Mouse (Mus musculus): ENCODE data around the gene Prtg. TPM values are rescaled to one million over a fixed set of nuclear protein-coding genes. Genes with fewer than 3 reads are reported as not detected.

The Prtg gene
- 0.32 and 0.55 TPM in 2 replicates for polyA plus RNA-seq (2012; rRNA removed)

DNA sequence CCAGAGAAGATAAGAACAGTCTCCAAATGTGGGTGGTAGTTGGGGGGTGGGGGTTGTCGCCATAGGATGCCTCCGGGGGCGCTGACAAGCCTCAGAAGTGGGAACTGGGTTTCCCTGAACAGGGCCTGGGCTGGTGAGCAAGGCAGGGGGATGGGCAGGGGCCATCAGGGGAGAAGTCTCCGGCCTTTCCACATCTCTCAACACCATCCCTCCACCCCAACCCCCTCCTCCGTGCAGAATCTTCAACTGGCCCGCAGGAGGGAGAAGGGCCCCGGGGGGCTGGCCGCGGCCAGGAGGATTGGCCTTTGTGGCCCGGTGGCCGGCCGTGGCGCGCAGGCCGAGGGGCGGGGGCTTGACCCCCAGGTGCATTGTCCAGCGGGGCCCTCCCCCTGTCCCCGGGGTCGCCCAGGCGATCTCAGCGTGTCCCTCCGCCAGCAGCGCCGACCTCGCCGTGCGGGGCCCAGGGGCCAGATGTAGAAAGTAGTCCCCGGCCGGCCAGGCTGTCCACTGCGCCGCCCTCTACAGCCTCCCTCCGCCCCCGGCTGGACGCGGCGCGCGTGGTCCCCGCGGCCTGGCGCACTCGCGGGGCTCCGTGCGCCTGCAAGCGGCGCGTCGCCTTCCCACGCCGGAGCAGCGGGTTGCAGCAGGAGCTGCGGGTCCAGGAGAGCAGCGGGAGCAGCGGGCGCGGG is at the start of gene Prtg:
Gene Prtg (plus strand): TSS at position 144 of the 689 bp plus-strand sequence.

DNA sequence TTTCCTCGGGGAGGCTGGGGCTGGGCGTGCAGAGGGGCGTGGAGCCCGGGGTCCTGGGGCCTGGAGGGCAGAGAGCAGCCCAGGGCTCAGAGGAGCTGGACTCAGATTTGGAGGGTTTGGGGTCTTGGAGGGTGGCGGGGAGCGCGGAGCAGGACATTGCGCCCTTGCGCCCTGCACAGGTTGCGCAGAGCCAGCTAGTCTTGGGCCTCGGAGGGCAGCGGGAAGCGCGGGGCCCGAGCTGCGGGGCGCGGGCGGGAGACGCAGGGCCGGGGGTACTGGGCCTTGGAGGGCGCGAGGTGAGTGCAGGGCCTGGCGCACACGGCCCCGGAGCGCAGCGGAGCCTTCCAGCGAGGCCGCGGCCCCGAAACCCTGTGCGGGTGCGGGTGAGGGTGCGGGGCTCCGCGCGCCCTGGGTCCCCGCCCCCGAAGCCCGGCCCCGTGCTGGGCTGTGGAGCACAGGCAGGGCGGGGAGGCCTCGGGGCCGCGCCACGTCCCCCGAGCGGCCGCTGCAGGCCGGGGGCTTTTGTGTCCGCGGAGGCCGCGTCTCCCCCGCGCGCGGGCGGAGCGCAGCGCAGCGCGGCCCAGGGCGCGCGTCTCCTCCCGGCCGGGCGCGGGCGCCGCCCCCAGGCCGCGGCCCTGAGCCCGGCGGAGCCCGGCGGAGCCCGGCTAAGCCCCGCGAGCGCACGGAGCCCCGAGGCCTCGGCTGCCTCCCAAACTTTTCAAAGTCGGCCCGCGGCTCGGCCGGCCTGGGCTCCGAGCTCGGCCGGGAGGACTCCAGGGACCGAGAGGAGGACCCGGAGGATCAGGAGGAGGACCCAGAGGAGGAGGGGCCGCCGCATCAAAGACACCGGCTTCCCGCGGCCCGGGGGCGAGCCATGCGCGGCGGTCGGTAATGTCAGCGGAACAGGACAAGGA is 118.6 kb downstream of the Prtg start, which contains the start of gene Pygo1:
Gene Pygo1 (plus strand): TSS at position 625 of the 914 bp plus-strand sequence.

DNA sequence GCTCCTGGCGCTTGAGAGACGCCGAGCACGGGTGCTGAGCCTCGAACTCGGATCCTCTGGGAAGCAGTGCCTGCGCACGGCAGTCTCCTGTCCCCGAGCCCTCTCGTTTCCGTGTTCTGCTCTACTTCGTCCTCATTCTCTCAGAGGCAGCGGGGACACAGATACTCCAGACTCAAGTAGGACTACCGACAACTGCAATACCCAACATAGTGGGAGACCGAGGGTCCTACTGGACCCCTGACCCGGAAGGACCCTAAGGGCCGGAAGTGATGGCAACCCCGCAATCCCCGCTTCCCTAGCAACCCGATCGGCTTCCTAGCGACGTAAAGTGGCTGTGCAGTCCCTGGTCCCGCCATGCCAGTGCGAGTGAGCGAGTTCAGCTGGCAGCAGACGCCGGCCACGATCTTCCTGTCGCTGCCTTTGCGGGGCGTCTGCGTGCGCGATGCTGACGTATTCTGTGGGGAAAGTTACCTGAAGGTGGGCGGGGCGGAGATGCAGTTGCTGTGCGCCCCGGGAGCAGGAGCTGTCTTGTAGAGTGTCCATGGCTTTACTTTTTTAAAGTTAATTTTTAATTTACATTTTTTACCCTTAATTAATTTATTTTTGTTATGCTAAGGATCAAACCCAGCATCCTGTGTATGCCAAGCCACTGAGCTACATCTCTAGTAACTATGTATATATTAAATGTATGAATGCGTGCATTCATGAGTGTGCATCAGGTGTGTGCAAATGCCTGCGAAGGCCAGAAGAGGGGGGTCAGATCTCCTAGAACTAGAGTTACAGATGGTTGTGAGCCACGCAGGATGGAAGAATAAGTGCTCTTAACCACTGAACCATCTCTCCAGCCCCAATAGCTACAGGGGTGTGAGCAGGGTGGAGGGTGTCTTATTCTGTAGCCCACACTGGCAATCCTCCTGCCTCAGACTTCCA is 152.1 kb downstream of the Prtg start, which contains the start of the genes Dyx1c1 and Gm44503:
Gene Dyx1c1 (plus strand): TSS at position 265 of the 930 bp plus-strand sequence.
Gene Gm44503 (plus strand): TSS at position 332 of the 930 bp plus-strand sequence.

Other genes with a start within 250 kb of the Prtg start
- 363 and 379 TPM in 2 replicates for gene Nedd4, start 144.5 kb upstream of the Prtg start, polyA plus RNA-seq (2012; rRNA removed)
- 15.1 and 16.1 TPM in 2 replicates for gene Pygo1, start 118.8 kb downstream of the Prtg start, polyA plus RNA-seq (2012; rRNA removed)
- 2.3 and 2.7 TPM in 2 replicates for gene Dyx1c1, start 151.9 kb downstream of the Prtg start, polyA plus RNA-seq (2012; rRNA removed)
- 0.04 TPM in 1 of 2 replicates, not detected in the other for gene Gm44503, start 152.0 kb downstream of the Prtg start, polyA plus RNA-seq (2012; rRNA removed)
- gene Ccpg1os, start 178.5 kb downstream of the Prtg start, polyA plus RNA-seq (2012; rRNA removed), result 16.9 and 19.7 TPM in 2 replicates
- 32.3 and 32.6 TPM in 2 replicates for gene Ccpg1, start 178.6 kb downstream of the Prtg start, polyA plus RNA-seq (2012; rRNA removed)
- 16.4 and 17.3 TPM in 2 replicates for gene Pigb, start 233.5 kb downstream of the Prtg start, polyA plus RNA-seq (2012; rRNA removed)
- gene Rab27a, start 238.0 kb downstream of the Prtg start, polyA plus RNA-seq (2012; rRNA removed), result 2.4 and 2.6 TPM in 2 replicates